Mouse (Mus musculus): Measurements from ENCODE around the gene Zfyve21. TPM values are rescaled to one million over a fixed set of nuclear protein-coding genes. Genes with fewer than 3 reads are reported as not detected.

Zfyve21 gene
- total and polyA plus RNA-seq, 2 experiments from 2014 or later = 85.0 to 91.1 TPM

DNA sequence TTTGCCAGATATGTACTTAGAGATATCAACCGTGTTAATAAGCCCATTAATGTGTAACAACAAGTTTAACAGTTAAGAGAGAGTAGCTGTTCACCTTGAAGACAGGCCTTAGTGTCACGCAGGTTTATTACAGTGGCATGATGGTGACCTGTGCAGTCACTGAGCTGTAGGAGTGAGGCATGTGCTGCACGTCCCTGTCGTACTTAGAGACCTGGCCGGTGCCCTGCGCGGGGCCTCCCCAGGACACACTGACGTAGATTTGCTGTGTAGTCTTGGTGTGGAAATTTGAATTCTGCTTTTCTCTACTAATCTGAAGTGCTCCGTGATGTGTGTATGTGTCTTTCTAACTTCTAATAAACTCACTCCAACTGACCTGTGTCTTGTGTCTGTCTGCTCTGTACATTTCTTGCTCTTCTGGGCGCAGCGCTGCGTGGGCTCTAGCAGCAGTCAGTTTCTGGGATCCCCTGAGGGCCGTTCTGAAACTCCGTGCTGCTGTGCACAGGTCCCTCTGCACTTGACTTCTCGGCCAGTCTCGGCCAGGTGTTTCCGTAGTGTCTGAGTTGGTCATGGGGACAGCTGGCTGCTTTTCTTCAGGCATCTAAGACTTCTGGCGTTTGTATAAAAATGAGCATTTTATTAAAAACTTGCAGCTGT is 19.3 kb upstream of the Zfyve21 start:
- H3K36me3 ChIP-seq (replicated peaks; ENCODE audit: control insufficient read depth, insufficient read depth, low read length) = peaks cover 78% of the 10 kb centered on the region
- whole genome bisulfite sequencing = 83% methylated on average over 18 of the region's 18 CpGs
- H3K9me3 ChIP-seq (replicated peaks; ENCODE audit: control insufficient read depth, low read length) = no peaks in the 10 kb centered on the region
- no peak for TF ChIP-seq CTCF (IDR thresholded peaks at IDR 0.05; ENCODE audit: low read depth)
- no peak for TF ChIP-seq EP300 (IDR thresholded peaks at IDR 0.05; ENCODE audit: low read depth)
- no peaks in the 10 kb centered on the region for H3K27me3 ChIP-seq (ENCODE audit: control insufficient read depth, insufficient read depth, low read length)
- peak overlapping the region; percentile 73 for H3K27ac ChIP-seq (ENCODE audit: low read depth)
- H3K4me2 ChIP-seq (ENCODE audit: low read depth, low read length) = no peak overlapping the region
- H3K4me1 ChIP-seq (ENCODE audit: control insufficient read depth, insufficient read depth) = no peaks in the 10 kb centered on the region
- H3K4me3 ChIP-seq (ENCODE audit: low read depth, low read length) = no peak overlapping the region
- H3K9ac ChIP-seq (replicated peaks; ENCODE audit: low read depth, low read length) = no peak overlapping the region
- no peak for DNase-seq (ENCODE audit: low spot score)
- peak; percentile 10; the same call in 1 of the 2 replicates for ATAC-seq (ENCODE audit: insufficient read depth, low read depth)

DNA sequence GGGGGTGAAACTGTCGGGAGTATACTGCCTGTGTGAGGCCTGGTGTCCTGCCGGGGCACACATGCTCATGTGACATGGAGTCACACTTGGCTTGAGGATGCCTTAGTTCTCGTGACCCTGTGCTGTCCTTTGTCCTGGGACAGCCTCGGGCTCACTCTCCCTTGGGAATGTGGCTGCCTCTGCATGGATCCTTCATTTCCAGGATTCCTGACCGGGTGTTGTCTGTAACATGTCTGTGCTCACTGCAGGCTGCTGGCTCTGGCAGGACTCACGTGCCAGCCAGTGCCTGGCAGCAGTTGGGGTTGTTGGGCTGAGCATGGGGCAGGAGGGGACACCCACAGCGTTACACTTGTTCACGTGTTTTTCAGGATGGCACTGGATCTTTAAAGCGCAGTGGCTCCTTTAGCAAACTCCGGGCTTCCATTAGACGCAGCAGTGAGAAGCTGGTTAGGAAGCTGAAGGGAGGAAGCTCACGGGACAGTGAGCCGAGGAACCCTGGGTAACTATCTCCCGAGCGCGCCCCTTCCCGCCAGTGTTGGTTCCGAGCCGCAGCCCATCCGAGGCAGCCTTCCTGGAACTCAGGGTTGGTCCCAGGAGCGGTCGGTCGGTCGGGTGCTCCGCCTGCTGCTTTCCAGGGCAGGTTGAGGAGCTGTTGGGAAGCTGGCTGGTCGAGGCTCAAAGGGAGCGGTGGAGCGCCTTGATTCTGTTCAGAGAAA is 18.6 kb upstream of the Zfyve21 start:
- Histone ChIP-seq H3K27me3 (ENCODE audit: control insufficient read depth, insufficient read depth, low read length) (no peaks in the 10 kb centered on the region), H3K4me3 (ENCODE audit: low read depth, low read length) (no peak overlapping the region), H3K4me1 (ENCODE audit: control insufficient read depth, insufficient read depth) (no peaks in the 10 kb centered on the region), H3K36me3 (replicated peaks; ENCODE audit: control insufficient read depth, insufficient read depth, low read length) (peaks cover 75% of the 10 kb centered on the region), H3K4me2 (ENCODE audit: low read depth, low read length) (no peak overlapping the region), H3K9ac (replicated peaks; ENCODE audit: low read depth, low read length) (no peak overlapping the region), H3K9me3 (replicated peaks; ENCODE audit: control insufficient read depth, low read length) (no peaks in the 10 kb centered on the region), H3K27ac (ENCODE audit: low read depth) (peak overlapping the region; percentile 43; the same call in 1 of the 2 replicates)
- no peak for TF ChIP-seq CTCF (IDR thresholded peaks at IDR 0.05; ENCODE audit: low read depth)
- TF ChIP-seq EP300 (IDR thresholded peaks at IDR 0.05; ENCODE audit: low read depth) = no peak; the same call in 1 of the 2 replicates
- WGBS = 86% methylated on average over 28 of the region's 28 CpGs
- DNase-seq (ENCODE audit: low spot score) (peak; percentile 21), ATAC-seq (ENCODE audit: insufficient read depth, low read depth) (peak; percentile 32; the same call in 1 of the 2 replicates)

GRCm38 (mm10) chr12:111797251-111797650 is 16.7 kb upstream of the Zfyve21 start:
- Histone ChIP-seq H3K9me3 (replicated peaks; ENCODE audit: control insufficient read depth, low read length) (no peaks in the 10 kb centered on the region), H3K4me3 (ENCODE audit: low read depth, low read length) (no peak overlapping the region), H3K27ac (ENCODE audit: low read depth) (no peak overlapping the region), H3K36me3 (replicated peaks; ENCODE audit: control insufficient read depth, insufficient read depth, low read length) (peaks cover 69% of the 10 kb centered on the region), H3K27me3 (ENCODE audit: control insufficient read depth, insufficient read depth, low read length) (no peaks in the 10 kb centered on the region), H3K4me2 (ENCODE audit: low read depth, low read length) (no peak overlapping the region), H3K4me1 (ENCODE audit: control insufficient read depth, insufficient read depth) (0 out of 2 replicates have a peak, but pooled peaks cover 4% of the 10 kb centered on the region), H3K9ac (replicated peaks; ENCODE audit: low read depth, low read length) (no peak overlapping the region)
- TF ChIP-seq CTCF (IDR thresholded peaks at IDR 0.05; ENCODE audit: low read depth) = no peak
- no peak for TF ChIP-seq EP300 (IDR thresholded peaks at IDR 0.05; ENCODE audit: low read depth)
- ATAC-seq (ENCODE audit: insufficient read depth, low read depth) (no peak), DNase-seq (ENCODE audit: low spot score) (no peak)
- 83% methylated on average over 8 of the region's 8 CpGs for WGBS

DNA sequence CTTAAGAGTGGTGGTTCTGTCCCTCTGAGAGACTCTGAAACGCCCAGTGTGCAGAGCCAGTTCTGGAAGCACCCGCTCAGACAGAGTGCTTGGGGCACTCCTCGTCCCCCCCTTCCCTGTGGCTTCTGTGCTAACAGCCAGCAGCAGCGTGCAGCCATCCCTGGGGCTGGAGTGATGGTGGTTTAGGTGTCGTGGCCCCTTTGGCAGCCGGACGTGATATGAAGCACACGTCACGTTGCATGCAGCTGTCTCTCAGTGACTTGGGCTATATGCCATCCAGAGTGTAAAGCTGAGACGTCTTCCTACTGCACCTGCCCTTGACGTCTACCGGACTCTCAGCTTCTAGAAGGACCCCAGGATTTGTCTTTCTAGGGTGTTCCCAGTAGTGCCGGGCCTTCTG is 15.5 kb upstream of the Zfyve21 start:
- Histone ChIP-seq H3K27ac (ENCODE audit: low read depth) (no peak overlapping the region), H3K4me3 (ENCODE audit: low read depth, low read length) (no peak overlapping the region), H3K27me3 (ENCODE audit: control insufficient read depth, insufficient read depth, low read length) (no peaks in the 10 kb centered on the region), H3K4me2 (ENCODE audit: low read depth, low read length) (no peak overlapping the region), H3K4me1 (ENCODE audit: control insufficient read depth, insufficient read depth) (0 out of 2 replicates have a peak, but pooled peaks cover 4% of the 10 kb centered on the region), H3K9me3 (replicated peaks; ENCODE audit: control insufficient read depth, low read length) (no peaks in the 10 kb centered on the region), H3K9ac (replicated peaks; ENCODE audit: low read depth, low read length) (no peak overlapping the region), H3K36me3 (replicated peaks; ENCODE audit: control insufficient read depth, insufficient read depth, low read length) (peaks cover 70% of the 10 kb centered on the region)
- DNase-seq (ENCODE audit: low spot score) (no peak), ATAC-seq (ENCODE audit: insufficient read depth, low read depth) (no peak)
- TF ChIP-seq CTCF (IDR thresholded peaks at IDR 0.05; ENCODE audit: low read depth) = no peak
- no peak for TF ChIP-seq EP300 (IDR thresholded peaks at IDR 0.05; ENCODE audit: low read depth)
- WGBS = 86% methylated on average over 13 of the region's 13 CpGs

GRCm38 (mm10) chr12:111800459-111801183 is 13.3 kb upstream of the Zfyve21 start:
- no peaks in the 10 kb centered on the region for H3K9me3 ChIP-seq (replicated peaks; ENCODE audit: control insufficient read depth, low read length)
- no peak overlapping the region for H3K4me2 ChIP-seq (ENCODE audit: low read depth, low read length)
- DNase-seq (ENCODE audit: low spot score) (peak; percentile 55), ATAC-seq (ENCODE audit: insufficient read depth, low read depth) (peak; percentile 80)
- WGBS = 53% methylated on average over 10 of the region's 10 CpGs
- H3K27me3 ChIP-seq (ENCODE audit: control insufficient read depth, insufficient read depth, low read length) = no peaks in the 10 kb centered on the region
- H3K4me3 ChIP-seq (ENCODE audit: low read depth, low read length) = no peak overlapping the region
- peaks cover 71% of the 10 kb centered on the region for H3K36me3 ChIP-seq (replicated peaks; ENCODE audit: control insufficient read depth, insufficient read depth, low read length)
- peak overlapping the region; percentile 70 for H3K27ac ChIP-seq (ENCODE audit: low read depth)
- no peak overlapping the region for H3K9ac ChIP-seq (replicated peaks; ENCODE audit: low read depth, low read length)
- TF ChIP-seq CTCF (IDR thresholded peaks at IDR 0.05; ENCODE audit: low read depth) (no peak), EP300 (IDR thresholded peaks at IDR 0.05; ENCODE audit: low read depth) (no peak)
- 0 out of 2 replicates have a peak, but pooled peaks cover 4% of the 10 kb centered on the region for H3K4me1 ChIP-seq (ENCODE audit: control insufficient read depth, insufficient read depth)
